Mouse (Mus musculus) embryonic facial prominence, embryonic 13.5 days (tissue): Measurements from ENCODE around the gene Gm28038. TPM values are rescaled to one million over a fixed set of nuclear protein-coding genes. Genes with fewer than 3 reads are reported as not detected.

Experiments
- ATAC-seq: fragments of 200-750 bp; cut with Nextera tagmentation; 2 replicates; pipeline ENCODE4 v1.8.0; 2017; ENCODE audit warnings: low read depth; ENCODE audit not compliant: insufficient number of reproducible peaks, insufficient read depth, low FRiP score, low TSS enrichment
- H3K27ac ChIP-seq: fragments of 300-500 bp; sonication (generic); 2 replicates; pipeline ENCODE4 v1.5.1; 2015; ENCODE audit warnings: moderate library complexity, mild to moderate bottlenecking, inconsistent platforms
- H3K27me3 ChIP-seq: fragments of 300-500 bp; sonication (generic); 2 replicates; pipeline ENCODE4 v1.6.1; 2015; ENCODE audit warnings: mild to moderate bottlenecking, inconsistent platforms
- H3K36me3 ChIP-seq: fragments of 300-500 bp; sonication (generic); 2 replicates; pipeline ENCODE4 v1.6.1; 2015; ENCODE audit warnings: mild to moderate bottlenecking, inconsistent platforms
- H3K4me1 ChIP-seq: fragments of 300-500 bp; sonication (generic); 2 replicates; pipeline ENCODE4 v1.6.1; 2015; ENCODE audit warnings: inconsistent platforms
- H3K4me2 ChIP-seq: fragments of 300-500 bp; sonication (generic); 2 replicates; pipeline ENCODE4 v1.6.1; 2015; ENCODE audit warnings: moderate library complexity, mild to moderate bottlenecking, inconsistent platforms
- H3K4me3 ChIP-seq: fragments of 300-500 bp; sonication (generic); 2 replicates; pipeline ENCODE4 v1.5.1; 2015; ENCODE audit warnings: mild to moderate bottlenecking, inconsistent platforms
- H3K9ac ChIP-seq: fragments of 300-500 bp; sonication (generic); 2 replicates; pipeline ENCODE4 v1.6.1; 2015; ENCODE audit warnings: mild to moderate bottlenecking, inconsistent platforms
- H3K9me3 ChIP-seq: fragments of 300-500 bp; sonication (generic); 2 replicates; pipeline ENCODE4 v1.6.1; 2016; ENCODE audit warnings: inconsistent platforms
- WGBS: fragments of 180-500 bp; shearing (Covaris S2); methylation state at CpG from one replicate; pipeline ENCODE4 v1.1.7; 2015; ENCODE audit warnings: mixed read lengths; 5-methylcytosine and 5-hydroxymethylcytosine counted together
- polyA plus RNA-seq: library from polyadenylated mRNA; unstranded; fragments of >200 nt; fragmentation: Nextera tagmentation; extraction: Ambion mirVana; gene quantifications from 2 replicates; pipeline ENCODE4 v1.2.1, GENCODE M21; 2015

Gene Gm28038
- polyA plus RNA-seq, 1 experiment from 2014 or later = not detected

DNA sequence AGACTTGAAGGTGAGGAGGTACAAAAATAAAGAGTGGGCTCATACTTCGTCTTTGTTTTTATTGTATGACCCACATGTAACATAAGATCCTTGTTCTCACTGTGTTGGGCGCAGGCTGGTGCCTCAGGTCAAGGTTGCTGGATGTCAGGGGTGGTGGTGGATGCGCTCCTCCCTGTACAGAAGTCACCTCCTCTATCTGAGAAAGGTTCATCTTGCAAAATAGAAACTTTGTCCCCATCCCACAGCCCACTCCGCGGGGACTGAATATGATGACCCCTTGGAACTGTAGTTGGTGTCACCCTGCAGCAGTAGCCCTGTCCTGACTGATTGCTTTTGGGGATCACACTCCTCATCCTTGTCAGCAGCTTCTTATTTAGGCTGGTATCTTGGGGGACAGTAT, 33.8 kb upstream of the Gm28038 start:
- Histone ChIP-seq H3K36me3 (peaks cover 79% of the 10 kb centered on the region), H3K27me3 (no peaks in the 10 kb centered on the region), H3K9me3 (no peaks in the 10 kb centered on the region), H3K4me3 (no peak overlapping the region), H3K9ac (no peak overlapping the region), H3K4me2 (no peak overlapping the region), H3K27ac (no peak overlapping the region), H3K4me1 (peaks cover 13% of the 10 kb centered on the region)
- ATAC-seq = no peak
- WGBS = 86% methylated on average over 5 of the region's 5 CpGs

DNA sequence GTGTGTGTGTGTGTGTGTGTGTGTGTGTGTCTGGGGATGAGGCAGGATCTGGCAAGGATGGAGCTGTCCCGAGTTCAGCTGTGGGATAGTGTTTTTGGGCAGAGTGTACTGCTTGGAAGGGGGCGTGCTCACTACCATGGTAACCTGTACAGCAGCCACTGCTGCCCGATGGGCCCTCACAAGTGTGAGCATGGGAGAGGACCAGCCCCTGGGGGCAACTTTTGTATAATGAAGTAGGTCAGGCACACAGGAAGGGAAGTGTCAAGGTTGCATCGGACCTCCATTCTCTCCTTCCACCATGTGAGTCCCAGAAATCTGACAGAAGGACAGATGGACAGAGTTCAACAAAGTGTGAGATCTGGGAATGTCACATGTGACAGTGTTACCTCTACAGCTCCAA, 33.2 kb upstream of the Gm28038 start:
- Histone ChIP-seq H3K27ac (no peak overlapping the region), H3K36me3 (peaks cover 79% of the 10 kb centered on the region), H3K9ac (no peak overlapping the region), H3K27me3 (no peaks in the 10 kb centered on the region), H3K4me2 (no peak overlapping the region), H3K4me1 (peaks cover 14% of the 10 kb centered on the region), H3K4me3 (no peak overlapping the region), H3K9me3 (no peaks in the 10 kb centered on the region)
- no peak for ATAC-seq
- 64% methylated on average over 4 of the region's 4 CpGs for WGBS

DNA sequence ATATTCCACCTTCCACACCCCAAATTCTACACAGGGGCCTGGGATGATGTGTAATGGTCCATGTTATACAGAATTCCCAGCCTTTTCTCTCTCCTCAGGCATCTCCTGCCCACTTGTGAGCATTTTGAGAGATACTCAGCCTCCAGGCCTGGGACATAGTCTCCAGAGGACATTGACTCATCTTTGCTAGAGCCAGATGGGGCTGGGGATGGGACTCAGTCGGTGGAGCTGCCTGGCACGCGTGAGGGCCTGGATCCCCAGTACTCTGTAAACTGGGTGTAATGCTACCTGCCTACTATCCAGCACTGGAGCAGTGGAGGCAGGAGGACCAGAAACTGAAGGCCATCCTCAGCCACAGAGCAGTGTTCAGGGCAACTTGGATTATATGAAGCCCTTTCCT, 31.7 kb upstream of the Gm28038 start:
- WGBS = 98% methylated on average over 3 of the region's 3 CpGs
- Histone ChIP-seq H3K36me3 (peaks cover 75% of the 10 kb centered on the region), H3K9me3 (no peaks in the 10 kb centered on the region), H3K4me2 (no peak overlapping the region), H3K9ac (0 out of 2 replicates have a peak overlapping the region, but pooled peaks have one; percentile 21), H3K27ac (no peak overlapping the region), H3K4me1 (peaks cover 16% of the 10 kb centered on the region), H3K4me3 (no peak overlapping the region), H3K27me3 (no peaks in the 10 kb centered on the region)
- no peak for ATAC-seq

DNA sequence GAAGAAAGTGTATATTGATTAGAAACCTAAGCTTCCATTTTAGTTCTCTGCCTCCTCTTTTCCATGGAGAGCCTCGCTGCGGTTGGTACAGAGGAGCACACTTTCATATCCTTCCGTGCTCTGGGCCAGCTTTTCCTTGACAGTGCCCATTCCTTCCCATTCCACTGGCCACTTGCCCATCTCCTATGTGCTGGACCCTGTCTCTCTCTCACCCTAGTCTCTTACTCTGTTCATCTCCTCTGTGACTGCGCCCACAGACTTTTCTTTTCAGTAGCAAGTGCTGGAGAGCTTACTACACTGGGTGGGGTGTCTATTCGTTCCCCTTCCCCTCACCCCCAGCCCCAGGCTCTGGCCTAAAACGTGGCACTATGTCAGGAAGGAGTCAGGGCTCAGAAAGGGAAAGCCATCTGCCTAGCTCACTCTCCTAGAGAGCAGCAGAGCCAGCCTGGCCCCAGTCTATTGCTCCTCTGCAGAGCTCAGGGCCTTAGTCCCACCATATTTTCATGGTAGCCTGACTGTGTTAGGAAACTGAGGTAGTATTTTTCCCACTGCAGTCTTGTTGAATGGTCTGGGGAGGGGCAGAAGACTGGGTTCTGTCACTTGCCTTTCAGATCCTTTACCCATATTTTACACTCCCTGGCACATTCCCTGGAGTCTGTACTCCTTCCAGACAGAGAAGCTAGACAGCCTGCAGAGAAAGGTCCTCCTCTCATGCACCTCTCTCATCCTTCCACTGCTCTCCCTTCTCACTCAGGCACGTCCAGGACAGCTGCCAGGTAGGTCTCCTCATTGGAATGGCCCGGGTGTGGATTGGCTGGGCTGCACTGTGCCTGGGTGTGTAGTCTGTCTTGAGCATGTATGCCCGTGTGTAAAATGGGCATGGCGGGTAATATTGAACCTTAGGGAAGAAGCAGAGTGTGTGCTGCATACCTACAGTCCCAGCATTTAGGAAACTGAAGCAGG, 30.4 kb upstream of the Gm28038 start:
- no peak overlapping the region for H3K4me2 ChIP-seq
- no peak for ATAC-seq
- H3K4me1 ChIP-seq = peaks cover 14% of the 10 kb centered on the region
- H3K36me3 ChIP-seq = peaks cover 77% of the 10 kb centered on the region
- no peak overlapping the region for H3K27ac ChIP-seq
- H3K4me3 ChIP-seq = no peak overlapping the region
- H3K9me3 ChIP-seq = no peaks in the 10 kb centered on the region
- no peaks in the 10 kb centered on the region for H3K27me3 ChIP-seq
- no peak overlapping the region for H3K9ac ChIP-seq
- WGBS = 87% methylated on average over 10 of the region's 10 CpGs

DNA sequence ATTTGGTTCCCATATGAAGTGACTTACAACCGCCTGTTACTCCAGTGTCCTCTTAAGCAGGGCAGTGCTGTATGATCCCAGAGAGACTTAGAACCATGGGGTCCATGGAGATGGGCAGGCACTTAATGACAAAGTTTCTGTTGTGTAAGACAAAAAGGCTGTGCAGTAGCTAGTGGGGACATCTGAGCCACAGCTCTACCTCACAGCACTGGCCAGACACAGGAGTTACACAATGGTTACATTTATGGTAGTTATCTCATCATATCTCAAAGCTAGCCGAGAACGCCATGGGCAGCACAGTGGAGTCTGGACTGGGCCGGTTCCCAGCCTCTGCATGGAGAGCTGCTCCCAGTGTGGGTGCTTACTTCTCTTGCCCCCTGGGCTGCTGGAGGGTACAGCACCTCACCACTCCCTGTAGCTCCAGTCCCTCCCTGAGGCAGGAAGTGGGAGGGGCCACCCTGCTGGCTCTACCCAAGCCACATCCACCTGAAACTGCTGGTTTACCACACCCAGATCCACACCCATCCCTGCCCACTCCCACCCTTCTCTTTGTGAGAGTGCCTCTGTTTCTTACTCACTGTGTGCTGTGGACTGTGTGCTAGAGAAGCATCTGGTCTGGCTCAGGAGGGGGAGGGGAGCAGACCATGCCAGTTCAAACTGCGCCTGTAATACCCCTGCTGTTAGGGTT, 29.3 kb upstream of the Gm28038 start:
- Histone ChIP-seq H3K4me2 (no peak overlapping the region), H3K27ac (peak overlapping the region; percentile 22; the same call in 1 of the 2 replicates), H3K27me3 (no peaks in the 10 kb centered on the region), H3K4me3 (no peak overlapping the region), H3K4me1 (peaks cover 11% of the 10 kb centered on the region), H3K9ac (no peak overlapping the region), H3K9me3 (no peaks in the 10 kb centered on the region), H3K36me3 (peaks cover 78% of the 10 kb centered on the region)
- WGBS = 78% methylated on average over 5 of the region's 5 CpGs
- ATAC-seq = no peak; the same call in 1 of the 2 replicates

DNA sequence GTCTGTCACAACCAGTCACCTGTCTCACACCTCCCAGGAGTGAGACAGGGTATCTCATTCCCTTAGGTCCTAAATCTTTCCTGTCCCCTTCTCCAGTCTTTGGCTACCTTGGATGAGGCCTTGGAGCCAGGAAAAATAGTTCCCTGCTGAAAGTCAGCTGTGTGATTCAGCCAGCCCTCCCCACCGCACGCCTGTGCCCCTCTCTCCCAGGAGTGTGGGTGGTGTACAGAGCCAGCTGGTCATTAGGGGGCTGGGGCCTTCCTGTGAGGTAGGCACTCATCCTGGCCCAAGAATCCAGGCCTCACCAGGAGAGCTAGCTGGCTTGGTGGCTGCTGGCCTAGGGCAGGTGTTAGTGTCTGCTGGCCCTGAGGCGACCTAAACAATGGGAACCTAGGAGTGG, 28.3 kb upstream of the Gm28038 start:
- Histone ChIP-seq H3K27me3 (no peaks in the 10 kb centered on the region), H3K4me3 (no peak overlapping the region), H3K36me3 (peaks cover 88% of the 10 kb centered on the region), H3K27ac (no peak overlapping the region), H3K9me3 (no peaks in the 10 kb centered on the region), H3K4me1 (peaks cover 11% of the 10 kb centered on the region), H3K4me2 (no peak overlapping the region), H3K9ac (no peak overlapping the region)
- no peak for ATAC-seq
- WGBS = 73% methylated on average over 3 of the region's 3 CpGs

DNA sequence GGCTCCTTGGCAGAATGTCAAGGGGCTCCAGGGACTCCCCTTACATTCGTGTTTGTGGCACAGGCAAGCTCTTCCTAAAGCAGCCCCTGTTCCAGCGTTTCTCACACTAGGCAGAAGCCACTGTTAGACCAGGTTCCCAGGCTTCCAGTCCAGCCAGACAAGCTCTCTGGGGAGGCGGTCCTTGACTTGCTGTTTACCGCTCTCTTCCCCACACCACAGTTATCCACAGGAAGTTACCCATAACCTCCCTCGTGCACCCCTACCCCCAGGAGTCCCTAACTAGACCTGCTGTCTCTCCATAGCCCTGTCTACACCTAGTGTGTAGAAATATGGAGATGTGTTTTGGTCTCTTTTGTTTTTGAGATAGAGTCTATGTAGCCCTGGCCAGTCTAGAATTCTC, 27.0 kb upstream of the Gm28038 start:
- 80% methylated on average over 5 of the region's 5 CpGs for WGBS
- H3K27me3 ChIP-seq = no peaks in the 10 kb centered on the region
- peaks cover 11% of the 10 kb centered on the region for H3K4me1 ChIP-seq
- H3K9ac ChIP-seq = no peak overlapping the region
- H3K27ac ChIP-seq = no peak overlapping the region
- ATAC-seq = no peak
- peaks cover 93% of the 10 kb centered on the region for H3K36me3 ChIP-seq
- no peak overlapping the region for H3K4me2 ChIP-seq
- H3K9me3 ChIP-seq = no peaks in the 10 kb centered on the region
- H3K4me3 ChIP-seq = no peak overlapping the region

DNA sequence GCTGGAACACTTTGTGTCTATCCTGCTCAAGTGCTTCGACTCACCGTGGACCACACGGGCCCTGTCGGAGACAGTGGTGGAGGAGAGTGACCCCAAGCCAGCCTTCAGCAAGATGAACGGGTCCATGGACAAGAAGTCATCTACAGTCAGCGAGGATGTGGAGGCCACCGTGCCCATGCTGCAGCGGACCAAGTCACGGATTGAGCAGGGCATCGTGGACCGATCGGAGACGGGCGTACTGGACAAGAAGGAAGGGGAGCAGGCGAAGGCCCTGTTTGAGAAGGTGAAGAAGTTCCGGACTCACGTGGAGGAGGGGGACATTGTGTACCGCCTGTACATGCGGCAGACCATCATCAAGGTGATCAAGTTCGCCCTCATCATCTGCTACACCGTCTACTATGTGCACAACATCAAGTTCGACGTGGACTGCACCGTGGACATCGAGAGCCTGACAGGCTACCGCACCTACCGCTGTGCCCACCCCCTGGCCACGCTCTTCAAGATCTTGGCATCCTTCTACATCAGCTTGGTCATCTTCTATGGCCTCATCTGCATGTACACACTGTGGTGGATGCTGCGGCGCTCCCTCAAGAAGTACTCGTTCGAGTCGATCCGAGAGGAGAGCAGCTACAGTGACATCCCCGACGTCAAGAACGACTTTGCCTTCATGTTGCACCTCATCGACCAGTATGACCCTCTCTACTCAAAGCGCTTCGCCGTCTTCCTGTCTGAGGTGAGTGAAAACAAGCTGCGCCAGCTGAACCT, 25.0 kb upstream of the Gm28038 start:
- ATAC-seq = no peak
- WGBS = 97% methylated on average over 42 of the region's 42 CpGs
- H3K27me3 ChIP-seq = no peaks in the 10 kb centered on the region
- H3K9ac ChIP-seq = no peak overlapping the region
- no peak overlapping the region for H3K4me3 ChIP-seq
- peaks cover 94% of the 10 kb centered on the region for H3K36me3 ChIP-seq
- no peak overlapping the region for H3K4me2 ChIP-seq
- H3K4me1 ChIP-seq = peaks cover 15% of the 10 kb centered on the region
- H3K9me3 ChIP-seq = no peaks in the 10 kb centered on the region
- no peak overlapping the region for H3K27ac ChIP-seq

DNA sequence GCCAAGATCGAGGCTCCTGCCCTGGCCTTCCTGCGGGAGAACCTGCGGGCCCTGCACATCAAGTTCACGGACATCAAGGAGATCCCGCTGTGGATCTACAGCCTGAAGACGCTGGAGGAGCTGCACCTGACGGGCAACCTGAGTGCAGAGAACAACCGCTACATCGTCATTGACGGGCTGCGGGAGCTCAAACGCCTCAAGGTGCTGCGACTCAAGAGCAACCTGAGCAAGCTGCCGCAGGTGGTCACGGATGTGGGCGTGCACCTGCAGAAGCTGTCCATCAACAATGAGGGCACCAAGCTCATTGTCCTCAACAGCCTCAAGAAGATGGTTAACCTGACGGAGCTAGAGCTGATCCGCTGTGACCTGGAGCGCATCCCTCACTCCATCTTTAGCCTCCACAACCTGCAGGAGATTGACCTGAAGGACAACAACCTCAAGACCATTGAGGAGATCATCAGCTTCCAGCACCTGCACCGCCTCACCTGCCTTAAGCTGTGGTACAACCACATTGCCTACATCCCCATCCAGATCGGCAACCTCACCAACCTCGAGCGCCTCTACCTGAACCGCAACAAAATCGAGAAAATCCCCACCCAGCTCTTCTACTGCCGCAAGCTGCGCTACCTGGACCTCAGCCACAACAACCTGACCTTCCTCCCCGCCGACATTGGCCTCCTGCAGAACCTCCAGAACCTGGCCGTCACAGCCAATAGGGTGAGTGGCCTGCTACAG, 24.1 kb upstream of the Gm28038 start:
- Histone ChIP-seq H3K36me3 (peaks cover 95% of the 10 kb centered on the region), H3K4me3 (no peak overlapping the region), H3K27ac (no peak overlapping the region), H3K4me1 (peaks cover 11% of the 10 kb centered on the region), H3K4me2 (no peak overlapping the region), H3K27me3 (no peaks in the 10 kb centered on the region), H3K9me3 (no peaks in the 10 kb centered on the region), H3K9ac (no peak overlapping the region)
- no peak for ATAC-seq
- WGBS = 96% methylated on average over 30 of the region's 30 CpGs

DNA sequence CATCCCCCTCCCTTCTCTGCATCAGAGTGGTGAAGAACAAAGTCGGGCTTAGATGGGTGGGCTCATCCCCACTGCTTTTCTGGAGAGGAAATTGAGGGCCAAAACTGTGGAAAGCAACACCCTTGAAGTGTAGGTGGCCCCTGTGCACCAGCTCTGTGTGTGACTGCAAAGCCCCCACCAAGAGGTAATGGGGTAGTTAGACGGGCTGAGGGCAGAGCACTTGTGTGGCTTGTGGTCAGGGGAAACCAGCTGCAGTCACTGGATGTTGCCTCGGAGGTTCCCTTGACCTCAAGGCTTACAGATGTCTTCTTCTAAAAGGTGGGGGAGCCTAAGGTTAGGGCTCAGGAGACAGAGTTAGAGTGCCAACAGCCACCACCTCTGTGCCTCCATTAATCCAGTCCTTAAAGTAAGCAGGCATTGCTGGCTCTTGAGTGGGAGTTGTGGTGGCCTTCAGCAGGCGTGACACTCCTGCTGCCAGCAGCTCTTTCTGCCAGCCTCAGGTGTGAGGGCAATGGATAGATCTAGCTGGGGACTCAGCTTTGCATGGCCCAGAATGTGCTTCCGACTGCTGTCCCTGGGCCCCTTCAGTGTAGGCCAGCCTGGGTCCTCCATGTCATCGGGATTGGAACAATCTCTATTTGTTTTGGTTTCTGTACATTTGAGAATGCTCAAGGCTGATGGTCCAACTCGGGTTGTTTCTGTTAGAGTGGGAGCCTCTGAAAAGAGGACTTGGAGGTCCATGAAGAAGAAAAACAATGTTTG, 23.0 kb upstream of the Gm28038 start:
- no peaks in the 10 kb centered on the region for H3K27me3 ChIP-seq
- no peak overlapping the region for H3K4me2 ChIP-seq
- 0 out of 2 replicates have a peak overlapping the region, but pooled peaks have one; percentile 0 for H3K9ac ChIP-seq
- H3K4me3 ChIP-seq = no peak overlapping the region
- peaks cover 8% of the 10 kb centered on the region; the same call in 1 of the 2 replicates for H3K4me1 ChIP-seq
- no peaks in the 10 kb centered on the region for H3K9me3 ChIP-seq
- H3K36me3 ChIP-seq = peaks cover 94% of the 10 kb centered on the region
- no peak overlapping the region for H3K27ac ChIP-seq
- 88% methylated on average over 7 of the region's 7 CpGs for WGBS
- ATAC-seq = no peak
